Mouse (Mus musculus) spleen, adult 2 months (tissue): ENCODE measurements at regions not wholly inside any gene's neighbourhood (a gene's known extent, or its start where the extent isn't known, plus 50 kb on each side); places are given as distances from the start of the nearest gene placed in this dataset.
A peak's percentile ranks its signal among the peaks of the same experiment; 100 is the strongest.

Source experiments
- DNase-seq, 2 experiments: peaks; one replicate each; pipeline versions ENCODE4 v3.0.0 to v3.0.0-alpha.2; 2012 to 2021; ENCODE audit warnings: low spot score in 2 of 2, low read depth in 1 of 2
- H3K27ac ChIP-seq: fragments of 200-500 bp; 2 replicates; pipeline ENCODE4 v1.5.1; 2012; ENCODE audit warnings: low read length, inconsistent platforms; ENCODE audit not compliant: insufficient read depth
- H3K27me3 ChIP-seq: fragments of 200-500 bp; 2 replicates; pipeline ENCODE4 v1.6.1; 2012; ENCODE audit warnings: mild to moderate bottlenecking, moderate library complexity, low read length, inconsistent platforms; ENCODE audit not compliant: control insufficient read depth, insufficient read depth
- H3K36me3 ChIP-seq: fragments of 200-500 bp; 2 replicates; pipeline ENCODE4 v1.6.1; 2012; ENCODE audit warnings: mild to moderate bottlenecking, low read length, inconsistent platforms; ENCODE audit not compliant: control insufficient read depth, insufficient read depth
- H3K4me1 ChIP-seq: fragments of 200-500 bp; 2 replicates; pipeline ENCODE4 v1.6.1; 2011; ENCODE audit warnings: inconsistent platforms; ENCODE audit not compliant: control insufficient read depth, insufficient read depth, insufficient read length
- H3K4me3 ChIP-seq: fragments of 200-500 bp; 2 replicates; pipeline ENCODE4 v1.5.1; 2011; ENCODE audit warnings: mild to moderate bottlenecking, inconsistent platforms; ENCODE audit not compliant: insufficient read depth, insufficient read length; ENCODE audit errors: extremely low read depth
- CTCF ChIP-seq: fragments of 200-500 bp; IDR thresholded peaks from 2 replicates; pipeline ENCODE4 v1.5.1; 2011; ENCODE audit warnings: mild to moderate bottlenecking, inconsistent platforms; ENCODE audit not compliant: insufficient read depth, insufficient read length, insufficient replicate concordance; ENCODE audit errors: extremely low read depth
- POLR2A ChIP-seq: fragments of 200-500 bp; IDR thresholded peaks from 2 replicates; pipeline ENCODE4 v1.6.1; 2011; ENCODE audit warnings: low read depth, low read length, inconsistent platforms
- WGBS: fragments of 180-500 bp; shearing (Covaris S2); methylation state at CpG from one replicate; pipeline ENCODE4 v1.1.7; 2018; 5-methylcytosine and 5-hydroxymethylcytosine counted together

GRCm38 (mm10) chr3:157732136-157732940, 165.6 kb downstream of the Ptger3 start:
- TF ChIP-seq POLR2A, result no peak
- TF ChIP-seq CTCF, result no peak
- no peak overlapping the region for H3K4me3 ChIP-seq
- no peak overlapping the region for H3K27ac ChIP-seq
- no peaks in the 10 kb centered on the region for H3K36me3 ChIP-seq
- 82% methylated on average over 4 of the region's 4 CpGs for WGBS
- H3K4me1 ChIP-seq, result no peaks in the 10 kb centered on the region
- H3K27me3 ChIP-seq, result no peaks in the 10 kb centered on the region
- no peak for DNase-seq

DNA sequence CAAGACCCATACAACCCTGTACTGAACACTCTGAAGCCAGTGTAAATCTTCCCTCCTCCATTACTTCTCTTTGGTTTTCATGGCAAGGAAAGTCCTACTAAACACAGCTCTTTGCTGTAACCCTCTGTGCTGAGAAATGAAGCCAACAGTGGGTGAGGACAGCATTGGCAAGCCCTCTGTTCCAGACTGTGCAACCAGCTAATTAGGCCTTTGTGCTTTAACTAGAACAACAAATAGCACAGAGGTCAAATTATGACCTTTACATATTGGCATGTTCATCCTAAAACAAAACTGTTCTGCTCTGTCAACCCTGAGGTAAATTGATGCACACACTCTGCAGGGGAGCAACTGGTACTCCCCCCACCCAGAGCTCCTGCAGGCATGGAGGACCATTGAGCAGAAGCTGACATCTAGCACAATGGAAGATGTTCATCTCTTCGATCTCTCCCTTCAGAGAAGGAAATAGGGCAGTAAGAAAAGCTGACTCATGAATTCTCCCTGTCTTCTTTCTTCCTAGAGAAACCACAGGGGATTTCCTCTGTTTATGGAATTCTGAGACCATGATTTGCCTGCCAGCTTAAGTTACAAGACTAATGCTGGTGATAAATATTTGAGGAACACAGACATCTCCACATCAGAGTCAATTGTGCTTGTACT, 163.1 kb downstream of the Ptger3 start:
- DNase-seq, result no peak
- H3K36me3 ChIP-seq, result no peaks in the 10 kb centered on the region
- WGBS, result 62% methylated on average over 1 of the region's 1 CpGs
- no peak overlapping the region for H3K4me3 ChIP-seq
- H3K27ac ChIP-seq, result no peak overlapping the region
- no peak for TF ChIP-seq CTCF
- TF ChIP-seq POLR2A, result no peak
- no peaks in the 10 kb centered on the region for H3K4me1 ChIP-seq
- no peaks in the 10 kb centered on the region for H3K27me3 ChIP-seq

GRCm38 (mm10) chr3:157724542-157724941, 157.8 kb downstream of the Ptger3 start:
- H3K36me3 ChIP-seq, result no peaks in the 10 kb centered on the region
- DNase-seq, result no peak
- no peak overlapping the region for H3K4me3 ChIP-seq
- TF ChIP-seq POLR2A, result no peak
- TF ChIP-seq CTCF, result no peak
- WGBS, result 48% methylated on average over 1 of the region's 1 CpGs
- no peaks in the 10 kb centered on the region for H3K27me3 ChIP-seq
- no peak overlapping the region for H3K27ac ChIP-seq
- no peaks in the 10 kb centered on the region for H3K4me1 ChIP-seq

DNA sequence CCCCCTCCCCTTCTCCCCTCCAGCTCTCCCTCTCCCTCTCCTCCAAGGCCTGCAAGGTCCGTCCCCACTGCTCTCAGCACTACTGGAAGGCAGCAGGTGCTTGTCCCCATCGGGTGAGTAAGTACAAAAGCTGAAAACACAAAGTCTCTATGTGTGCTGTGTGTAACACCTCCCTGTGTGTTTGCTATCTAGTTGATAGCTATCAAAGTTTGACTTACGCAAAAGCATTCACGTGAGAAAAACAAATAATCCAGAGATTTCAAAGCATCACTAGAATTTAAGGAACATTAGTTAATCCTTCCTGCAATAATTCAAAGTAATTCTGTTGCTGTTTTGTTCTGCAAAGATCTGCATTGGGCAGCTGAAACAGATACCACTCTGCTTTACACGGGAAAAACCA, 156.5 kb downstream of the Ptger3 start:
- H3K36me3 ChIP-seq, result no peaks in the 10 kb centered on the region
- H3K27ac ChIP-seq, result no peak overlapping the region
- TF ChIP-seq CTCF (no peak), POLR2A (no peak)
- H3K4me1 ChIP-seq, result no peaks in the 10 kb centered on the region
- H3K27me3 ChIP-seq, result no peaks in the 10 kb centered on the region
- DNase-seq, result no peak
- H3K4me3 ChIP-seq, result no peak overlapping the region
- WGBS, result 83% methylated on average over 5 of the region's 5 CpGs

DNA sequence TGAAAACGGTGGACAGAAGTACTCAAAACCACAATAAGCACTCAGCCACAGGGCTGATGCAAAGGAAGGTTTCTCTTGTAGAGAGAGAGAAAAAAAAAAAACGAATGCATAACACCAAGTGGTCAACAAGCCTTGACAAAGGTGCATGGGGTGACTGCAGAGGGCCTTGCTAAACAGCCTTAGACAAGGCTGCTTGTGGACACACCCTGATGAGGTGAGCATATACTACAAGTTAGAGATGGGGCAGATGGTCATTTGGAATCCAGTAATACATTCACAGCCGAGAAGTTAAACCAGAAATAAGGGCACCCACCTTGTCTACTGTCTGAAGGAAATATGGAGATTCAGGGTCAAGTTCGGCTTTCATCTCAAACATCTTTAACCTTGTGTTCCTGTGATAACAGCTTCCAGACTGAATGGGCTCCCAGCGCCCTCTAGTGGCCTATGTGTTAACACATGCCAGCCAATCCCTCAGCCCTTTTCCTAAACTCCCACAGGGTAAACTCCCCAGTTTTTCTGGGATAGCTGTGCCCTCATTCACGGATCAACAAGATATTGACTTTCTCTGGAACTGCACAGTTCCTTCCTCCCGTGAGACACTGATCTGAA, 150.7 kb downstream of the Ptger3 start:
- no peaks in the 10 kb centered on the region for H3K27me3 ChIP-seq
- no peaks in the 10 kb centered on the region for H3K36me3 ChIP-seq
- 12% methylated on average over 7 of the region's 7 CpGs for WGBS
- DNase-seq, result peak in 1 of 2 experiments; percentile 35
- H3K4me3 ChIP-seq, result no peak overlapping the region
- no peak overlapping the region for H3K27ac ChIP-seq
- no peaks in the 10 kb centered on the region for H3K4me1 ChIP-seq
- TF ChIP-seq POLR2A (no peak), CTCF (peak; percentile 70; the same call in 1 of the 2 replicates)

DNA sequence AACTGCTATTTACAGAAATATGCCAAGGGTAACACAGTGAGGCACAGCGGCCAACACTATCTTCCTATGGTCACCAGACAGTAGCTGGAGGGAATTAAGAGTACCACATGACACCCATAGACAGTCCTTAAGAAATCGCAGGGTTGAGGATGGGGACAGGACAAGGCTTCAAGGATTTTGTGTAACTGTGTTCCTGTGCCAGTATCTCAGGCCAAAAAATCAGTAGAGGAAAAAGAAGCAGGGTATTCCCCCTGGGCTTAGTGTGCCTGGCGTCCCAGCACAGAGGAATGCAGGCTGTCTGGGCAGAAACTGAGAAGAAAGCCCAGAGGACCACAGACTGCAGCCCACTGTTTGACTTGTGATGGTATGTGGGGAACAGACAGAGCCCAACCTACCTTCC, 147.3 kb downstream of the Ptger3 start:
- H3K4me1 ChIP-seq, result no peaks in the 10 kb centered on the region
- DNase-seq, result no peak
- no peak overlapping the region for H3K27ac ChIP-seq
- H3K4me3 ChIP-seq, result no peak overlapping the region
- TF ChIP-seq CTCF (no peak), POLR2A (no peak)
- no peaks in the 10 kb centered on the region for H3K27me3 ChIP-seq
- 85% methylated on average over 3 of the region's 3 CpGs for WGBS
- no peaks in the 10 kb centered on the region for H3K36me3 ChIP-seq
